Mouse (Mus musculus) thymus, adult 18-20 months (tissue): Measurements from ENCODE around the gene Cd2bp2.

Experiments
- DNase-seq, 2 experiments: peaks; one replicate each; pipeline ENCODE4 v3.0.0; 2022; ENCODE audit warnings: mixed read lengths in 2 of 2

Cd2bp2 gene

GRCm38 (mm10) chr7:127217475-127217874, 21.6 kb upstream of the Cd2bp2 start:
- no peak for DNase-seq

GRCm38 (mm10) chr7:127216307-127216706, 20.5 kb upstream of the Cd2bp2 start:
- DNase-seq: no peak

GRCm38 (mm10) chr7:127214981-127215871, 19.4 kb upstream of the Cd2bp2 start:
- DNase-seq: peak; percentile 64 to 77

GRCm38 (mm10) chr7:127214521-127214920, 18.7 kb upstream of the Cd2bp2 start:
- no peak for DNase-seq

GRCm38 (mm10) chr7:127213930-127214329, 18.1 kb upstream of the Cd2bp2 start:
- DNase-seq: no peak

GRCm38 (mm10) chr7:127213485-127213884, 17.6 kb upstream of the Cd2bp2 start:
- no peak for DNase-seq

GRCm38 (mm10) chr7:127212432-127213250, 16.8 kb upstream of the Cd2bp2 start:
- DNase-seq: no peak

GRCm38 (mm10) chr7:127211014-127211745, 15.3 kb upstream of the Cd2bp2 start:
- DNase-seq: no peak

GRCm38 (mm10) chr7:127210266-127210665, 14.4 kb upstream of the Cd2bp2 start:
- peak in 1 of 2 experiments; percentile 57 for DNase-seq

GRCm38 (mm10) chr7:127209851-127210250, 14.0 kb upstream of the Cd2bp2 start:
- no peak for DNase-seq

GRCm38 (mm10) chr7:127208553-127209438, 12.9 kb upstream of the Cd2bp2 start, which contains the start of gene Mylpf:
TSS of gene Mylpf (plus strand) at chr7:127208890.
- DNase-seq: peak; percentile 91 to 92

GRCm38 (mm10) chr7:127208295-127208552, 12.4 kb upstream of the Cd2bp2 start, which contains the start of gene Tbc1d10b:
TSS of gene Tbc1d10b (minus strand) at chr7:127208468.
- DNase-seq: no peak

- peak; percentile 55 to 63 for DNase-seq
These were observed 11.8 kb upstream of the Cd2bp2 start for GRCm38 (mm10) chr7:127207374-127208294.

- DNase-seq: no peak
These were observed 10.8 kb upstream of the Cd2bp2 start for GRCm38 (mm10) chr7:127206606-127207005.

- DNase-seq: no peak
These were observed 634 bp upstream of the Cd2bp2 start for GRCm38 (mm10) chr7:127196484-127196883.

- no peak for DNase-seq
These were observed 1.2 kb downstream of the Cd2bp2 start for GRCm38 (mm10) chr7:127194633-127195029.

- no peak for DNase-seq
These were observed 1.7 kb downstream of the Cd2bp2 start for GRCm38 (mm10) chr7:127194011-127194632.

- no peak for DNase-seq
These were observed 2.9 kb downstream of the Cd2bp2 start for GRCm38 (mm10) chr7:127192989-127193388.

GRCm38 (mm10) chr7:127190672-127191071, 5.2 kb downstream of the Cd2bp2 start:
- DNase-seq: no peak
